In genomic region chr9:65142399-65142798, GRCm38 (mm10) we compare ENCODE assay signal across 9 mouse cellular contexts. TPM values are rescaled to one million over a fixed set of nuclear protein-coding genes. Genes with fewer than 3 reads are reported as not detected.
DNase-seq lines count a peak whose midpoint lies in the region; ATAC-seq lines count a peak whose summit lies in the region.
"Had no signal": no experiment of that assay in that cellular context is flagged by ENCODE, and none has a peak within 500 bp of the region (broad histone marks: within the 10 kb centered on the region; RNA-seq: fewer than 3 reads in every experiment).

No protein-coding gene starts in this region.

- H3K4me2 ChIP-seq in heart, embryonic 11.5 days = peak overlapping the region; percentile 98
- peak overlapping the region; percentile 62 for H3K4me2 ChIP-seq in midbrain, embryonic 11.5 days

- H3K27me3 ChIP-seq in heart, embryonic 11.5 days (ENCODE audit: control insufficient read depth, insufficient read depth, low read length) = peaks cover 8% of the 10 kb centered on the region; the same call in 1 of the 2 replicates
- H3K27me3 ChIP-seq in hindbrain, embryonic 10.5 days (ENCODE audit: insufficient read depth, poor library complexity, severe bottlenecking) = no peaks in the 10 kb centered on the region
- no peaks in the 10 kb centered on the region for H3K27me3 ChIP-seq in midbrain, embryonic 11.5 days (ENCODE audit: control insufficient read depth, insufficient read depth, low read length)

- no peak for DNase-seq in heart, postnatal 25 days (ENCODE audit: low spot score)
- peak; percentile 75 for DNase-seq in hindbrain, embryonic 10.5 days (ENCODE audit: low spot score)
- no peak for DNase-seq in midbrain, embryonic 11.5 days (ENCODE audit: low spot score, missing footprints)
- DNase-seq in adrenal gland, postnatal 25 days = no peak
- no peak for DNase-seq in thymus, postnatal 4 days

- no peak overlapping the region for H3K27ac ChIP-seq in heart, embryonic 11.5 days (ENCODE audit: low read depth, low read length)
- no peak overlapping the region for H3K27ac ChIP-seq in brown adipose tissue, adult 24 weeks (replicated peaks; ENCODE audit: low read depth, low read length)
- H3K27ac ChIP-seq in hindbrain, embryonic 10.5 days = peak overlapping the region; percentile 98
- peak overlapping the region; percentile 96 for H3K27ac ChIP-seq in midbrain, embryonic 11.5 days (ENCODE audit: low read depth, low read length)

- H3K4me1 ChIP-seq in heart, embryonic 11.5 days (ENCODE audit: control insufficient read depth, insufficient read depth, low read length) = 0 out of 2 replicates have a peak, but pooled peaks cover 5% of the 10 kb centered on the region
- H3K4me1 ChIP-seq in brown adipose tissue, adult 24 weeks (ENCODE audit: control insufficient read depth, insufficient read depth, insufficient read length, low read length) = no peaks in the 10 kb centered on the region
- peaks cover 80% of the 10 kb centered on the region for H3K4me1 ChIP-seq in hindbrain, embryonic 10.5 days (replicated peaks)
- peaks cover 60% of the 10 kb centered on the region for H3K4me1 ChIP-seq in midbrain, embryonic 11.5 days (ENCODE audit: control insufficient read depth, insufficient read depth, low read length)

- H3K4me3 ChIP-seq in heart, embryonic 11.5 days (ENCODE audit: low read depth, low read length) = peak overlapping the region; percentile 68
- peak overlapping the region; percentile 66 for H3K4me3 ChIP-seq in brown adipose tissue, adult 24 weeks (ENCODE audit: insufficient read depth, low read depth, low read length)
- peak overlapping the region; percentile 77 for H3K4me3 ChIP-seq in hindbrain, embryonic 10.5 days
- peak overlapping the region; percentile 99 for H3K4me3 ChIP-seq in midbrain, embryonic 11.5 days (ENCODE audit: low read depth, low read length)

- intact Hi-C loops in heart, postnatal 25 days (cut with DNase I) = no loop called here

- no peaks in the 10 kb centered on the region for H3K9me3 ChIP-seq in heart, embryonic 11.5 days (replicated peaks; ENCODE audit: control insufficient read depth, low read length)
- H3K9me3 ChIP-seq in hindbrain, embryonic 10.5 days = no peaks in the 10 kb centered on the region
- no peaks in the 10 kb centered on the region for H3K9me3 ChIP-seq in midbrain, embryonic 11.5 days (ENCODE audit: control insufficient read depth, low read length)

- 1% methylated on average over 8 of the region's 8 CpGs for WGBS in heart, embryonic 11.5 days (ENCODE audit: insufficient replicate concordance)
- WGBS in hindbrain, embryonic 10.5 days = under 1% methylated on average over 8 of the region's 8 CpGs
- WGBS in midbrain, embryonic 11.5 days = under 1% methylated on average over 8 of the region's 8 CpGs

- no peaks in the 10 kb centered on the region for H3K36me3 ChIP-seq in heart, embryonic 11.5 days (ENCODE audit: control insufficient read depth, insufficient read depth, low read length)
- peaks cover 51% of the 10 kb centered on the region for H3K36me3 ChIP-seq in hindbrain, embryonic 10.5 days
- H3K36me3 ChIP-seq in midbrain, embryonic 11.5 days (ENCODE audit: control insufficient read depth, insufficient read depth, low read length) = peaks cover 27% of the 10 kb centered on the region; the same call in 1 of the 2 replicates

- ATAC-seq in heart, embryonic 11.5 days (replicated peaks; ENCODE audit: insufficient number of reproducible peaks, low FRiP score, low TSS enrichment) = no peak
- peak; percentile 60 for ATAC-seq in midbrain, embryonic 11.5 days (ENCODE audit: low FRiP score)
- no peak for ATAC-seq in megakaryocyte progenitor cell, adult 5-6 weeks (replicated peaks; ENCODE audit: poor library complexity)

- peak overlapping the region; percentile 71 for H3K9ac ChIP-seq in heart, embryonic 11.5 days (ENCODE audit: low read depth, low read length)
- peak overlapping the region; percentile 99 for H3K9ac ChIP-seq in midbrain, embryonic 11.5 days (ENCODE audit: low read length)

RNA-seq across cellular contexts. Expression of gene Igdcc3, which starts 1.4 kb away (rescaled TPM):
- 6.3 and 6.8 TPM in 2 replicates for polyA plus RNA-seq in heart, embryonic 11.5 days (2014; fragmentation: Nextera tagmentation; extraction: Ambion mirVana)
- total RNA-seq in heart, postnatal 25 days (2021) = under 1 TPM in 1 of 2 experiments, not detected in 1; 0.08 TPM
- not detected in 2 replicates for polyA plus RNA-seq in brown adipose tissue, adult 24 weeks (2012; ENCODE audit: insufficient read depth, insufficient read length, missing spikeins)
- polyA plus RNA-seq in hindbrain, embryonic 10.5 days (2016; fragmentation: Nextera tagmentation; extraction: Ambion mirVana) = 218 and 357 TPM in 2 replicates
- polyA plus RNA-seq in midbrain, embryonic 11.5 days (2014; fragmentation: Nextera tagmentation; extraction: Ambion mirVana) = 115 and 145 TPM in 2 replicates
- 1.2 and 1.3 TPM in 2 replicates for total RNA-seq in adrenal gland, postnatal 25 days (2021)
- not detected in 2 replicates for total RNA-seq in megakaryocyte progenitor cell, adult 5-6 weeks (2015)
- not detected in 2 replicates for total RNA-seq in megakaryocyte progenitor cell, adult 5-6 weeks (2017)
- polyA plus RNA-seq: large intestine, adult 2 months had no signal

RNA-seq across cellular contexts. Expression of gene Igdcc4, which starts 41.1 kb away (rescaled TPM):
- polyA plus RNA-seq in heart, embryonic 11.5 days (2014; fragmentation: Nextera tagmentation; extraction: Ambion mirVana) = 11.4 and 11.8 TPM in 2 replicates
- total RNA-seq in heart, postnatal 25 days (2021) = 10 to 100 TPM in 1 of 2 experiments, 1 to 10 TPM in 1; 8.9 to 10.3 TPM
- polyA plus RNA-seq in brown adipose tissue, adult 24 weeks (2012; ENCODE audit: insufficient read depth, insufficient read length, missing spikeins) = 0.55 and 0.71 TPM in 2 replicates
- polyA plus RNA-seq in hindbrain, embryonic 10.5 days (2016; fragmentation: Nextera tagmentation; extraction: Ambion mirVana) = 8.3 and 10.4 TPM in 2 replicates
- polyA plus RNA-seq in midbrain, embryonic 11.5 days (2014; fragmentation: Nextera tagmentation; extraction: Ambion mirVana) = 13.0 and 13.3 TPM in 2 replicates
- 31.7 and 42.0 TPM in 2 replicates for total RNA-seq in adrenal gland, postnatal 25 days (2021)
- total RNA-seq in megakaryocyte progenitor cell, adult 5-6 weeks (2015) = 0.02 TPM in 1 of 2 replicates, not detected in the other
- under 0.01 and 0.07 TPM in 2 replicates for total RNA-seq in megakaryocyte progenitor cell, adult 5-6 weeks (2017)

RNA-seq across cellular contexts. Expression of gene Parp16, which starts 52.8 kb away (rescaled TPM):
- polyA plus RNA-seq in heart, embryonic 11.5 days (2014; fragmentation: Nextera tagmentation; extraction: Ambion mirVana) = 4.6 and 5.0 TPM in 2 replicates
- 1 to 10 TPM; 4.2 TPM for total RNA-seq in heart, postnatal 25 days (2021)
- polyA plus RNA-seq in brown adipose tissue, adult 24 weeks (2012; ENCODE audit: insufficient read depth, insufficient read length, missing spikeins) = 11.9 and 16.2 TPM in 2 replicates
- polyA plus RNA-seq in hindbrain, embryonic 10.5 days (2016; fragmentation: Nextera tagmentation; extraction: Ambion mirVana) = 7.7 and 8.0 TPM in 2 replicates
- 5.2 and 6.4 TPM in 2 replicates for polyA plus RNA-seq in midbrain, embryonic 11.5 days (2014; fragmentation: Nextera tagmentation; extraction: Ambion mirVana)
- 26.8 and 26.9 TPM in 2 replicates for total RNA-seq in adrenal gland, postnatal 25 days (2021)
- 3.2 and 3.3 TPM in 2 replicates for total RNA-seq in megakaryocyte progenitor cell, adult 5-6 weeks (2015)
- total RNA-seq in megakaryocyte progenitor cell, adult 5-6 weeks (2017) = 2.8 and 3.1 TPM in 2 replicates

Comparison
In these comparisons a context has a peak if more than half of its experiments do, and no peak if none do; other contexts are left out.
1. H3K27ac ChIP-seq: peak in hindbrain, embryonic 10.5 days (single experiment) and midbrain, embryonic 11.5 days (single experiment); none in heart, embryonic 11.5 days (single experiment) and brown adipose tissue, adult 24 weeks (single experiment).
2. RNA of gene Igdcc3, which starts 1.4 kb away (polyA plus RNA-seq): 218 to 357 TPM in hindbrain, embryonic 10.5 days and 115 to 145 TPM in midbrain, embryonic 11.5 days; 6.3 to 6.8 TPM in heart, embryonic 11.5 days and not detected in brown adipose tissue, adult 24 weeks; every median in the first group is over 10 times any median in the second.
3. Peak in every context shown above with its lines, with median percentiles within 50 percentile points of each other: H3K4me3 ChIP-seq.